Comparison of ENCODE assay signal across 15 mouse cellular contexts in genomic region chr5:107889994-107890888, GRCm38 (mm10). TPM values are rescaled to one million over a fixed set of nuclear protein-coding genes. Genes with fewer than 3 reads are reported as not detected.
DNase-seq lines count a peak whose midpoint lies in the region; ATAC-seq and TF ChIP-seq lines count a peak whose summit lies in the region.
"Had no signal": no experiment of that assay in that cellular context is flagged by ENCODE, and none has a peak within 500 bp of the region (broad histone marks: within the 10 kb centered on the region; RNA-seq: fewer than 3 reads in every experiment).

No protein-coding gene starts in this region.

- peak overlapping the region; percentile 7; the same call in 1 of the 2 replicates for H3K4me2 ChIP-seq in heart, embryonic 13.5 days
- H3K4me2 ChIP-seq in kidney, embryonic 15.5 days: no peak overlapping the region
- H3K4me2 ChIP-seq in stomach, postnatal 0 days (replicated peaks; ENCODE audit: low read depth): no peak overlapping the region
- H3K4me2 ChIP-seq: lung, embryonic 14.5 days; neural tube, embryonic 13.5 days had no signal

- H3K27me3 ChIP-seq in heart, embryonic 13.5 days (replicated peaks): no peaks in the 10 kb centered on the region
- H3K27me3 ChIP-seq in kidney, embryonic 15.5 days: no peaks in the 10 kb centered on the region
- H3K27me3 ChIP-seq in stomach, postnatal 0 days (ENCODE audit: control insufficient read depth, insufficient read depth, low read length): no peaks in the 10 kb centered on the region
- H3K27me3 ChIP-seq: neural tube, embryonic 13.5 days had no signal

- TF ChIP-seq EP300 in stomach, postnatal 0 days (optimal IDR thresholded peaks at IDR 0.05): no peak

- no peaks in the 10 kb centered on the region for H3K9me3 ChIP-seq in heart, embryonic 13.5 days
- no peaks in the 10 kb centered on the region for H3K9me3 ChIP-seq in kidney, embryonic 15.5 days (replicated peaks)
- no peaks in the 10 kb centered on the region for H3K9me3 ChIP-seq in stomach, postnatal 0 days (ENCODE audit: control insufficient read depth, low read length)
- H3K9me3 ChIP-seq: G1E; neural tube, embryonic 13.5 days had no signal

- no peak for DNase-seq in heart, adult 9 months (ENCODE audit: low spot score in 2 of 2)
- DNase-seq in lung, postnatal 10 days: peak; percentile 10
- DNase-seq in lung, postnatal 36 days: no peak
- DNase-seq in stomach, postnatal 0 days (ENCODE audit: low spot score): no peak
- no peak for DNase-seq in thymus, postnatal 36 days
- no peak for DNase-seq in gastrocnemius, postnatal 36 days
- DNase-seq: B cell, adult 2 months; heart, adult 18-20 months; lung, embryonic 14.5 days; retina, postnatal 1 day; thymus, adult 2 months had no signal

- H3K27ac ChIP-seq in heart, embryonic 13.5 days (replicated peaks): peak overlapping the region; percentile 4; the same call in 1 of the 2 replicates
- peak overlapping the region; percentile 63; the same call in 1 of the 2 replicates for H3K27ac ChIP-seq in kidney, embryonic 15.5 days
- H3K27ac ChIP-seq in stomach, postnatal 0 days (replicated peaks): no peak overlapping the region
- H3K27ac ChIP-seq: neural tube, embryonic 13.5 days had no signal

- H3K4me3 ChIP-seq in heart, embryonic 13.5 days: no peak overlapping the region
- H3K4me3 ChIP-seq in kidney, embryonic 15.5 days (replicated peaks): no peak overlapping the region
- no peak overlapping the region for H3K4me3 ChIP-seq in stomach, postnatal 0 days (ENCODE audit: low read depth, low read length)
- H3K4me3 ChIP-seq: neural tube, embryonic 13.5 days had no signal

- intact Hi-C loops in gastrocnemius, postnatal 36 days (cut with DNase I): loop anchor here (10.0 kb wide), 1 partner anchor 285 kb away; no protein-coding TSS in a partner anchor

- H3K4me1 ChIP-seq in heart, embryonic 13.5 days: peaks cover 12% of the 10 kb centered on the region
- H3K4me1 ChIP-seq in kidney, embryonic 15.5 days: 0 out of 2 replicates have a peak, but pooled peaks cover 2% of the 10 kb centered on the region
- no peaks in the 10 kb centered on the region for H3K4me1 ChIP-seq in stomach, postnatal 0 days (replicated peaks; ENCODE audit: control insufficient read depth, insufficient read depth)
- H3K4me1 ChIP-seq: neural tube, embryonic 13.5 days had no signal

- 45% methylated on average over 9 of the region's 9 CpGs for WGBS in heart, embryonic 13.5 days
- WGBS in kidney, embryonic 15.5 days: 53% methylated on average over 9 of the region's 9 CpGs
- 57% methylated on average over 9 of the region's 9 CpGs for WGBS in stomach, postnatal 0 days

- TF ChIP-seq CTCF in stomach, postnatal 0 days (IDR thresholded peaks at IDR 0.05; ENCODE audit: low read depth): no peak

- no peak for ATAC-seq in heart, embryonic 13.5 days (ENCODE audit: extremely low read depth, insufficient number of reproducible peaks, low FRiP score, low TSS enrichment)
- 0 out of 2 replicates have a peak, but pooled peaks have one; percentile 56 for ATAC-seq in kidney, embryonic 15.5 days (replicated peaks; ENCODE audit: low FRiP score)
- ATAC-seq in stomach, postnatal 0 days (ENCODE audit: low FRiP score, low TSS enrichment): peak; percentile 42; the same call in 1 of the 2 replicates

- H3K36me3 ChIP-seq in heart, embryonic 13.5 days: no peaks in the 10 kb centered on the region
- no peaks in the 10 kb centered on the region for H3K36me3 ChIP-seq in kidney, embryonic 15.5 days
- H3K36me3 ChIP-seq in stomach, postnatal 0 days (ENCODE audit: control insufficient read depth, insufficient read depth, low read length): no peaks in the 10 kb centered on the region
- H3K36me3 ChIP-seq: G1E; neural tube, embryonic 13.5 days had no signal

- H3K9ac ChIP-seq in heart, embryonic 13.5 days: 0 out of 2 replicates have a peak overlapping the region, but pooled peaks have one; percentile 28
- no peak overlapping the region for H3K9ac ChIP-seq in kidney, embryonic 15.5 days
- H3K9ac ChIP-seq in stomach, postnatal 0 days (ENCODE audit: low read length): peak overlapping the region; percentile 23; the same call in 1 of the 2 replicates
- H3K9ac ChIP-seq: lung, embryonic 14.5 days; neural tube, embryonic 13.5 days had no signal

RNA-seq across cellular contexts. Expression of gene Rpl5, which starts 10.1 kb away (rescaled TPM):
- polyA plus RNA-seq in heart, embryonic 13.5 days (2015; fragmentation: Nextera tagmentation; extraction: Ambion mirVana): 49.9 and 50.8 TPM in 2 replicates
- polyA plus RNA-seq in kidney, embryonic 15.5 days (2015; fragmentation: Nextera tagmentation; extraction: Ambion mirVana): 84.9 and 85.4 TPM in 2 replicates
- polyA plus RNA-seq in stomach, postnatal 0 days (2015; fragmentation: Nextera tagmentation; extraction: Ambion mirVana): 35.7 and 36.1 TPM in 2 replicates
- 10 to 100 TPM; 28.8 to 36.7 TPM for total RNA-seq in gastrocnemius, postnatal 36 days (2021)

RNA-seq across cellular contexts. Expression of gene Evi5, which starts 15.3 kb away (rescaled TPM):
- 45.7 and 49.0 TPM in 2 replicates for polyA plus RNA-seq in heart, embryonic 13.5 days (2015; fragmentation: Nextera tagmentation; extraction: Ambion mirVana)
- polyA plus RNA-seq in kidney, embryonic 15.5 days (2015; fragmentation: Nextera tagmentation; extraction: Ambion mirVana): 76.3 and 78.1 TPM in 2 replicates
- 39.5 and 39.7 TPM in 2 replicates for polyA plus RNA-seq in stomach, postnatal 0 days (2015; fragmentation: Nextera tagmentation; extraction: Ambion mirVana)
- total RNA-seq in gastrocnemius, postnatal 36 days (2021): 10 to 100 TPM; 14.1 to 14.3 TPM
